Mouse (Mus musculus): ENCODE results near the gene Sez6l. TPM values are rescaled to one million over a fixed set of nuclear protein-coding genes. Genes with fewer than 3 reads are reported as not detected.

Sez6l gene
- total and polyA plus RNA-seq, 3 experiments = 0.08 to 0.25 (median 0.09) TPM

DNA sequence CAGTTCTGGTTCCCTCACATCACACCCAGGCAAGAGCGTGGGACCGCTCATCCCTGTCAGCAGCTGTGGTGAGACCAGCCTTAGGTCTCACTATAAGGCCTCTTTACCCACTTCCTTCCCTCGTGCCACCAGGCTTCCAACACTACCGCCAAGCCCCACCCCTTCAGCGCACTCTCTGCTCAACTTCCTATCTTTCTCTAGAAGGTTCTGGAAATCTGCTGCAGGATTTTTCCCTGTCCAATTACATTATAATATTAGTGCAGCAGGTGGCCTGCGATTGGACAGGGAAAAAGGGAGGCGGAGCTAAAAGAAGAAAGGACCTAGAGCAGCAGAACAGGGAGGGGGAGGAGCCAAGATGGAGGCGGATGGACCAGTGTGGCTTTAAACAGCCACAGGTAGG, 94.0 kb downstream of the Sez6l start:
- no peak for TF ChIP-seq POLR2A (IDR thresholded peaks at IDR 0.05; ENCODE audit: insufficient read depth, low read depth, low read length)
- TF ChIP-seq EP300 (IDR thresholded peaks at IDR 0.05; ENCODE audit: insufficient read depth, low read depth, low read length) = no peak
- no peak for TF ChIP-seq CTCF (IDR thresholded peaks at IDR 0.05)
- H3K36me3 ChIP-seq (ENCODE audit: control insufficient read depth, insufficient read depth, low read length) = no peaks in the 10 kb centered on the region
- 70% methylated on average over 8 of the region's 8 CpGs for WGBS
- H3K27ac ChIP-seq = no peak overlapping the region
- intact Hi-C loops (cut with DNase I) = no loop called here
- no peak overlapping the region for H3K9ac ChIP-seq (ENCODE audit: low read depth, low read length)
- no peak overlapping the region for H3K4me3 ChIP-seq
- no peak for DNase-seq
- peaks cover 3% of the 10 kb centered on the region for H3K27me3 ChIP-seq (ENCODE audit: control insufficient read depth, insufficient read depth, low read length)
- no peaks in the 10 kb centered on the region for H3K79me2 ChIP-seq (replicated peaks; ENCODE audit: control insufficient read depth, insufficient read depth, low read length)
- peaks cover 2% of the 10 kb centered on the region; the same call in 1 of the 2 replicates for H3K4me1 ChIP-seq (ENCODE audit: control insufficient read depth, insufficient read depth, low read length)

DNA sequence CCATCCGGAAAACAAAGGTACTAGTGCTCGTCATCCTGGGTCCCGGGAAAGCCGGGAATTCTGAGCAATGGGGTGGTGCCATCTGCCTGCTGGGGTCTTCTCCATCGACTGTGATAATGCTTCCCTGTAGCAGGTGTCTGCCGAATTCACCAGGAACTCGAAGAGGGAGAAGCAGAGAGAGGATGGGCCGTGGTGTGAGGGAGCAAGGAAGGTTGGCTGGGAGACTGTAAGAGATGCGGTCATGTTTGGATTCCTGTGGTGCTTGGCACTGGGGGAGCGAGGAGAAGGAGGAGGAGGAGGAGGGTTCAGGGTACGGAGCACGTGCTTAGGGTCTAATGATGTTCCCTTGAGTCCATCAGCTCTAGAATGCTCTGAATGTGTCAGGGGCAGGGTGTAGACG, 94.4 kb downstream of the Sez6l start:
- Histone ChIP-seq H3K4me3 (no peak overlapping the region), H3K27ac (no peak overlapping the region), H3K36me3 (ENCODE audit: control insufficient read depth, insufficient read depth, low read length) (no peaks in the 10 kb centered on the region), H3K4me1 (ENCODE audit: control insufficient read depth, insufficient read depth, low read length) (peaks cover 2% of the 10 kb centered on the region; the same call in 1 of the 2 replicates), H3K9ac (ENCODE audit: low read depth, low read length) (no peak overlapping the region), H3K79me2 (replicated peaks; ENCODE audit: control insufficient read depth, insufficient read depth, low read length) (no peaks in the 10 kb centered on the region), H3K27me3 (ENCODE audit: control insufficient read depth, insufficient read depth, low read length) (peaks cover 4% of the 10 kb centered on the region)
- TF ChIP-seq EP300 (IDR thresholded peaks at IDR 0.05; ENCODE audit: insufficient read depth, low read depth, low read length) (no peak), CTCF (IDR thresholded peaks at IDR 0.05) (no peak), POLR2A (IDR thresholded peaks at IDR 0.05; ENCODE audit: insufficient read depth, low read depth, low read length) (no peak)
- intact Hi-C loops (cut with DNase I) = no loop called here
- no peak for DNase-seq
- 56% methylated on average over 13 of the region's 13 CpGs for WGBS

- WGBS = 30% methylated on average over 19 of the region's 19 CpGs
- Histone ChIP-seq H3K27ac (no peak overlapping the region), H3K27me3 (ENCODE audit: control insufficient read depth, insufficient read depth, low read length) (peaks cover 4% of the 10 kb centered on the region), H3K4me1 (ENCODE audit: control insufficient read depth, insufficient read depth, low read length) (peaks cover 2% of the 10 kb centered on the region; the same call in 1 of the 2 replicates), H3K79me2 (replicated peaks; ENCODE audit: control insufficient read depth, insufficient read depth, low read length) (no peaks in the 10 kb centered on the region), H3K9ac (ENCODE audit: low read depth, low read length) (no peak overlapping the region), H3K36me3 (ENCODE audit: control insufficient read depth, insufficient read depth, low read length) (no peaks in the 10 kb centered on the region), H3K4me3 (no peak overlapping the region)
- no peak for DNase-seq
- TF ChIP-seq POLR2A (IDR thresholded peaks at IDR 0.05; ENCODE audit: insufficient read depth, low read depth, low read length) (no peak), CTCF (IDR thresholded peaks at IDR 0.05) (no peak), EP300 (IDR thresholded peaks at IDR 0.05; ENCODE audit: insufficient read depth, low read depth, low read length) (no peak)
- intact Hi-C loops (cut with DNase I) = no loop called here
Measured at GRCm38 (mm10) chr5:112481946-112482410, 95.0 kb downstream of the Sez6l start.

- no peaks in the 10 kb centered on the region for H3K36me3 ChIP-seq (ENCODE audit: control insufficient read depth, insufficient read depth, low read length)
Measured at GRCm38 (mm10) chr5:112473453-112473852, 103.5 kb downstream of the Sez6l start.

DNA sequence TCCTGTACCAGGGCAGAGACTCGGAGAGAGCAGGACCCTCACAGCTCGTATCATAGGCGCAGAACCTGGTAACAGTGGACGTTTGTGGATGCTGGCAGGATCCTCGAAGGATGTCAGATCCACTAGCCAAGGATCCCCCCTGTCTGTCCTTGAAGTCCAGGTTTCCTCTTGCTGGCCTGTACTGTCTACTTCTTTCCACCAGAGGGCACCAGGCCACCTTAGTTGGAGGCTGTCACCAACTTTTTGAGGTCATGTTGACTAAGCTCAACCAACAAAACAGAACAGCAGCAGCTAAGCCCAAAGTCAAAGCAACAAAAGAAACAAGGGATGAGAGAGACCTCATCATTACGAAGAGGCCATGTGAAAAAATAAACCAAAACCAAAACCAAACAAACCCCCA, 106.8 kb downstream of the Sez6l start:
- H3K36me3 ChIP-seq (ENCODE audit: control insufficient read depth, insufficient read depth, low read length) = no peaks in the 10 kb centered on the region
- no peak overlapping the region for H3K9ac ChIP-seq (ENCODE audit: low read depth, low read length)
- intact Hi-C loops (cut with DNase I) = loop anchor here (10.0 kb wide), 1 partner anchor 385 kb away; no protein-coding TSS in a partner anchor
- H3K27me3 ChIP-seq (ENCODE audit: control insufficient read depth, insufficient read depth, low read length) = no peaks in the 10 kb centered on the region; the same call in 1 of the 2 replicates
- H3K27ac ChIP-seq = no peak overlapping the region
- 66% methylated on average over 6 of the region's 6 CpGs for WGBS
- H3K4me3 ChIP-seq = no peak overlapping the region
- H3K4me1 ChIP-seq (ENCODE audit: control insufficient read depth, insufficient read depth, low read length) = no peaks in the 10 kb centered on the region
- TF ChIP-seq POLR2A (IDR thresholded peaks at IDR 0.05; ENCODE audit: insufficient read depth, low read depth, low read length) (no peak), CTCF (IDR thresholded peaks at IDR 0.05) (peak; percentile 78), EP300 (IDR thresholded peaks at IDR 0.05; ENCODE audit: insufficient read depth, low read depth, low read length) (no peak)
- H3K79me2 ChIP-seq (replicated peaks; ENCODE audit: control insufficient read depth, insufficient read depth, low read length) = no peaks in the 10 kb centered on the region
- DNase-seq = peak; percentile 13 to 40

More at GRCm38 (mm10) chr5:112473453-112473852, 103.5 kb downstream of the Sez6l start:
- no peak for TF ChIP-seq CTCF (IDR thresholded peaks at IDR 0.05)
- no peak for TF ChIP-seq EP300 (IDR thresholded peaks at IDR 0.05; ENCODE audit: insufficient read depth, low read depth, low read length)
- TF ChIP-seq POLR2A (IDR thresholded peaks at IDR 0.05; ENCODE audit: insufficient read depth, low read depth, low read length) = no peak
- no peaks in the 10 kb centered on the region for H3K4me1 ChIP-seq (ENCODE audit: control insufficient read depth, insufficient read depth, low read length)
- H3K4me3 ChIP-seq = no peak overlapping the region
- no peak overlapping the region for H3K9ac ChIP-seq (ENCODE audit: low read depth, low read length)
- 34% methylated on average over 6 of the region's 6 CpGs for WGBS
- H3K27ac ChIP-seq = no peak overlapping the region
- H3K79me2 ChIP-seq (replicated peaks; ENCODE audit: control insufficient read depth, insufficient read depth, low read length) = no peaks in the 10 kb centered on the region
- no peak for DNase-seq
- intact Hi-C loops (cut with DNase I) = loop anchor here (10.0 kb wide), 1 partner anchor 381 kb away; no protein-coding TSS in a partner anchor
- H3K27me3 ChIP-seq (ENCODE audit: control insufficient read depth, insufficient read depth, low read length) = peaks cover 2% of the 10 kb centered on the region; the same call in 1 of the 2 replicates

DNA sequence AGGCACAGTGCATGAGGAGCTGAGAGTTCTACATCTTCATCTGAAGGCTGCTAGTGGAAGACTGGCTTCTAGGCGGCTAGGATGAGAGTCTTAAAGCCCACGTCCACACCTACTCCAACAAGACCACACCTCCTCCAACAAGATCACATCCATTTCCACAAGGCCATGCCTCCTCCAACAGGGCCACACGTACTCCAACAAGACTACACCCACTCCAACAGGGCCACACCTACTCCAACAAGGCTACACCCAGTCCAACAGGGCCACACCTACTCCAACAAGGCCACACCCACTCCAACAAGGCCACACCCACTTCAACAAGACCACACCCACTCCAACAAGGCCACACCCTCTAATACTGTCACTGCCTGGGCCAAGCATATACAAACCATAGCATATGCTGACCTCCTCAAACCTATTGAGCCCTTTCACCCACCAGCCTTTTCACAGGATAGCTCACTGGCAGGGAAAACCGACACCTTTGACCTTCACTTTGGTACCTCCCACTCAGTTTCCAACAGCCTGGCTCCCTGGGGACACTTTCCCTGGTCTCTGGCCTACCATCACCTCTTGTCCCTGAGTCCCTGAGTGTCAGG, 107.9 kb downstream of the Sez6l start:
- Histone ChIP-seq H3K27ac (no peak overlapping the region), H3K9ac (ENCODE audit: low read depth, low read length) (no peak overlapping the region), H3K4me1 (ENCODE audit: control insufficient read depth, insufficient read depth, low read length) (no peaks in the 10 kb centered on the region), H3K4me3 (no peak overlapping the region), H3K36me3 (ENCODE audit: control insufficient read depth, insufficient read depth, low read length) (no peaks in the 10 kb centered on the region), H3K79me2 (replicated peaks; ENCODE audit: control insufficient read depth, insufficient read depth, low read length) (no peaks in the 10 kb centered on the region), H3K27me3 (ENCODE audit: control insufficient read depth, insufficient read depth, low read length) (no peaks in the 10 kb centered on the region; the same call in 1 of the 2 replicates)
- 74% methylated on average over 4 of the region's 4 CpGs for WGBS
- TF ChIP-seq POLR2A (IDR thresholded peaks at IDR 0.05; ENCODE audit: insufficient read depth, low read depth, low read length) = no peak
- no peak for TF ChIP-seq EP300 (IDR thresholded peaks at IDR 0.05; ENCODE audit: insufficient read depth, low read depth, low read length)
- no peak for TF ChIP-seq CTCF (IDR thresholded peaks at IDR 0.05)
- intact Hi-C loops (cut with DNase I) = loop anchor here (10.0 kb wide), 1 partner anchor 186 kb away; no protein-coding TSS in a partner anchor
- no peak for DNase-seq
